Mouse (Mus musculus) heart, postnatal 36 days (tissue): ENCODE measurements around the gene Fam136a. TPM values are rescaled to one million over a fixed set of nuclear protein-coding genes. Genes with fewer than 3 reads are reported as not detected.

Experiments
- DNase-seq, 2 experiments: peaks; one replicate each; pipeline ENCODE4 v3.0.0; 2021 to 2022
- intact Hi-C: fragments of 180-260 bp; cut with DNase I; formaldehyde crosslinking; loops from one replicate; pipeline ENCODE4 v1.15.1; 2025
- total RNA-seq, 2 experiments: library from RNA; stranded (reverse); gene quantifications; 2 replicates each; pipeline ENCODE4 v1.2.3; 2021

The Fam136a gene
- total RNA-seq, 2 experiments from 2014 or later = 26.8 to 28.9 TPM

DNA sequence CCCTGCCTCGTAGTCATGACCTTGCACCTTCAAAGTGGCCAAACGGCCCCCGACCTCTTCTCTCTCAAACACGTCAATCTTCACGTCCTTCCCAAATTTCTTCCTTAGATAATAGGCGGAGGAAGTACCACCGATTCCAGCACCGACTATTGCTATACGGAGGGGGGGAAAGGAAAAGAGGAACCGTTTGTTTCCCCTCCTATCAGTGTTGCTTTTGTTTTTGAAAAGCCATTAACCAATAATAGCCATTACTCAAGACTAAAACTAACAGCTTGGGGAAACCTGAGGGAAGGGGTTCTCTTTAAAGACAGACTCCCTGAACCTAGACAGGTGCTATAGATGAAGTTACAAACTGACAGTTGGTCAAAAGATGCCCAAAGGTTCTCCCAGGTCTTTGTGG is 30.5 kb downstream of the Fam136a start:
- intact Hi-C loops = no loop called here
- peak in 1 of 2 experiments; percentile 3 for DNase-seq

DNA sequence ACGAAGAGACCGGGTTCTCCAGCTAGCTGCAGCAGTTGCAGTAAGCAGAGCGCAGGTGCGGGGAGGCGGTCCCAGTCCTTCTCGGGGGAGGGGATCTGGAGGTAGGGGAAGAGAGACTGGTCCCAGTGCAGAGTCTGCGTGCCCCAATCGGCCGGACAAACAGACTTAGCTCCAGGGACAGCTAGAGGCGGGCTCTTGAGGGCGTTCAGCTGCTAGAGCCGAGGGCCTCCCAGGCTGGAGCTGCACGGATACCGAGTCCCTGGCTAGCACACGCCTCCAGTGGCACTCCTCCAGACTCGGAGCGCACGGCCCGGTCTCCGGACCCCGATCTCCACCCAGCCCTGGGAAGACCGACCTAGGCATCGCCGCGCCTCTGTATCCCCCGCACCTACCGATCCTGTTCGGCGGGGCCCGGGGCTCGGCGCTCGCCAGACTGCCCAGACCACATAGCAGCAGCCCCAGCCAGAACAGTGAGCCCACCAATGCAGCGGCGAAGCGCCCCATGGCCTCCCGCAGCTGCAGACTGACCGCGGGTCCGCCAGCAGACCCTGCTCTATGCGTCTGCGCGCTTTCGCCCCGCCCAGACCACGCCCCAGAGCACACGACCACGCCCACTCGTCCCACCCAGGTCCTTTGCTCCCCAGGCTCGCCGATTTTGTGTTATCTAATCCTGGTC is 31.3 kb downstream of the Fam136a start, which contains the start of gene Pcyox1:
Gene Pcyox1 (minus strand): TSS at position 574 of the 676 bp plus-strand sequence.
- intact Hi-C loops = no loop called here
- peak; percentile 93 for DNase-seq

GRCm38 (mm10) chr6:86397257-86397980 is 32.0 kb downstream of the Fam136a start:
- DNase-seq = no peak

GRCm38 (mm10) chr6:86398986-86399385 is 33.5 kb downstream of the Fam136a start:
- intact Hi-C loops = no loop called here

More at GRCm38 (mm10) chr6:86397257-86397980, 32.0 kb downstream of the Fam136a start:
- intact Hi-C loops = no loop called here

DNA sequence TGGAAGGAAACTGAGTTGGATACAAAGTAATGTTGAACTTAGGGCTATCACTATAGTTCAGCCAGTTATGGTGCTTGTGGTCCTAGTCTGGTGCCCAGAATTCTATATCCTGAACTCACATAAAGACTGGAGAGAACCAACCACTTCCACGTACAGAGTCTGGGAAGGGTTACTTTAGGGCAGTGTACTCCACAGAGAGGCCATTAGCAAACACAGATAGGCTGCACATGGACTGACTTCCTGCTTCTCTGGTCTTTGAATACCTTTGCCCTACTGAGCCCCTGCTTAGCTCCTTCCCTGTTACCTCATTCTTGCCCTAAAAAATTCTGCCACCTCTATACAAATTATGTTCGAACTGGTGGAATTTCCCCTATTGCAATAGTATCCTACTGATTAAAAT is 34.5 kb downstream of the Fam136a start:
- intact Hi-C loops = loop anchor here (5.0 kb wide), 1 partner anchor 258 kb away; no protein-coding TSS in a partner anchor
- no peak for DNase-seq

More at GRCm38 (mm10) chr6:86398986-86399385, 33.5 kb downstream of the Fam136a start:
- DNase-seq = no peak

DNA sequence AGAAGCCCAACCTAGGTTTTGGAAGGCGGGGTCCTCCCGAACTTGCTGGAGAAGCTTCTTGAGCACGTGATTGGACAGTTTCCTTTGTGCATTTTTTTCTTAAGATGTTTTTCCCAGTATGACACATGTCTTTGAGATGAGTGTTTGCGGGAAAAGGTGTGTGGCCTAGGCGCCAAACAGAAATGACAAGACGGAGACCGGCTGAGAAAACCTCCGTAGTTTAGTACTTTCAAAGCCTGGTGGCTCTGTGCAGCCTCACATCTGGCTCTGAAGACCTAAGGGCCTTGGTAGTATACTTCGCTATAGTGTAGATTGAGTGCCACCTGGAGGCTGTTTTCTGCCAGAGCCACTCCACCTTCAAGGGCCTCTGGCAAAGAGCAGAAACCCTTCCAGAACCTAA is 35.5 kb downstream of the Fam136a start:
- intact Hi-C loops = loop anchor here (1.0 to 5.0 kb wide), 2 partner anchors 259 to 275 kb away; no protein-coding TSS in a partner anchor
- peak; percentile 70 to 71 for DNase-seq

DNA sequence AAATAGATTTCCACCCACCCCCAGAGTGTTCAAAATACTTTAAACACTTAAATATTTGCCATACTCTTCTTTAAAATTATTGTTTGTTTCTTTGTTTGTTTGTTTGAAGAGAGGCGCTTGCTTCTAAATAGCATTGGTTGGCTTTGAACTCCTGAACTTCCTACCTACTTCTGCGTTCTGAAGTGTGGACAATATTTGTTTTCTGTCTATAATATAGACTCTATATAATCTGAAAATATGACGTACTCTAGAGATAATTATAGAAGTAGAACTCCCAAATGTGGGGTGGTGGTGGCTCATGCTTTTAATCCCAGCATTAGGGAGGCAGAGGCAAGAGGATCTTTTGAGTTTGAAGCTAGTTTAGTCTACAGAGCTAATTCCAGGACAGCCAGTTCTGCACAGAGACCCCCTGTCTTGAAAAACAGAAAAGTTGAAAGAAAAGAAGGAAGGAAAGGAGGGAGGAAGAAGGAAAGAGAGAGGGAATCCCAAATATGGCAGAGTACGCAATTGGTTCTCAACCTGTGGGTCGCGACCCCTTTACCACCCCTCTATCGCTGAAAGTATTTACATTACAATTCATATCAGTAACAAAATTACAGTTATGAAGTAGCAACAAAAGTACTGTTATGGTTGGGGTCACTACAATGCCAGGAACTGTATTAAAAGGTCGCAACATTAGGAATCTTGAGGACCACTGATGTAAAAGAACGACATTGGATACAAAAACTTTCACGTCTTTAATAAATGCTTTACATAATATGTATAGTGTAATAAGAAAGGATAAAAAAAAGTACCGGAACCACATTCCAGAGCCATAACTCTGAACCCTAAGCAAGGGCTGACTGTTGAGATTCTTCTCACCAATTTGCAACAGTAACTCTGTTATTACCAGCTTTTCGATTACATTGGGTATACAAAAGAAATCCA is 37.5 kb downstream of the Fam136a start:
- intact Hi-C loops = loop anchor here (2.0 to 5.0 kb wide), 2 partner anchors 38 to 261 kb away; partner anchors contain the start of gene Fam136a
- no peak for DNase-seq

DNA sequence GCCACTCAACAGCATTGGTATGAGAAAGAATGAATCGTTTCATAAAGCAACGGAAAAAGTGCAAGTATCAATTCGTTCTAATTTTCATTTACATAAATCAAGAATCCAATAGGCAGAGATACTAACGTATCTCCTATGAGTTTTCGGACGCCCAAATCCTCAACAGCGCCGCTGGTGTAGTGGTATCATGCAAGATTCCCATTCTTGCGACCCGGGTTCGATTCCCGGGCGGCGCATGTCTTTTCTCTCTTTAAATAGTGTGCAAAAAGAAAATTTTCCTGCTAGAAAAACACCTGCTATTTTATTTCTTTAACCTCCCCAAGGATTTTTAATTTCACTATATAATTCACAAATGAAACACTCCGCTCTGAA is 38.3 kb downstream of the Fam136a start:
- intact Hi-C loops = loop anchor here (2.0 to 5.0 kb wide), 3 partner anchors 35 to 261 kb away; partner anchors contain the start of genes C87436 and Fam136a
- peak; percentile 92 to 94 for DNase-seq

DNA sequence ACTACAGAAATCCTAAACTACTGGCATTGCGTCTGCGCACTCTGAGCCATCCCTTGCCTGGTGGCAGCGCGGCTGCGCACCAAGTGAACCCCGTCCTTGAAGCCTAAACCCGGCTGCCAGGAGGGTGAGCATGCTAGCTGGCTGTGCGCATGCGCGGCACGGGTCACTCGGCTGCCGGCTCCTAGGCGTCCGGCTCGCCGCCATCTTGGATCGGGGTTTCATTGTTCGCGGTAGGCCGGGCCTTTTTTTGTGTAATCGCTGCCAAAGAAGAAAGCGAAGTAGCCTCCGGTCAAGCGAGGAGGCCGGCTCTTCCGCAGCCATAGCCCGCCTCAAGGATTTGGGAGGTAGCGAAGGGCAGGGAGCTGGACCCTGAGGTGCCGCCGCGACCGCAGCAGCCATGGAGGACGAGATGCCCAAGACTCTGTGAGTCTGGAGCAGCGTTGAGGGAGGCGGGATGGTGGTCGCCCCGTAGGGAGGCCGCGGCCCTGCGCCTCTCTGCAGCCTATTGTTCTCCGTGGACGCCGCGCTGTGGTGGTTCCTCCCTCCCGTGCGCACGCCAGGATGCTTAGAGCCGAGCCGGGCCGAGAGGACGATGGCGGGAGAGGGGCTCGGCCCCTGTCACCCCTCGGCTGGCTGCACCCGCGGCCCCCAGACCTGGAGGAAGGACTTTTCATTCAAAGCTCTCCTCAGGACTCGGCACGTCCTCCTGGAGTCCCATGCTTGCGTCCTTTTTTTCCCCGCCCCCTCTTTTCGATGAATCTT is 38.8 kb downstream of the Fam136a start, which contains the start of gene Tia1:
Gene Tia1 (plus strand): TSS at position 120 of the 762 bp plus-strand sequence.
- intact Hi-C loops = loop anchor here (2.0 to 5.0 kb wide), 2 partner anchors 35 to 262 kb away; partner anchors contain the start of gene C87436
- peak; percentile 94 to 95 for DNase-seq

DNA sequence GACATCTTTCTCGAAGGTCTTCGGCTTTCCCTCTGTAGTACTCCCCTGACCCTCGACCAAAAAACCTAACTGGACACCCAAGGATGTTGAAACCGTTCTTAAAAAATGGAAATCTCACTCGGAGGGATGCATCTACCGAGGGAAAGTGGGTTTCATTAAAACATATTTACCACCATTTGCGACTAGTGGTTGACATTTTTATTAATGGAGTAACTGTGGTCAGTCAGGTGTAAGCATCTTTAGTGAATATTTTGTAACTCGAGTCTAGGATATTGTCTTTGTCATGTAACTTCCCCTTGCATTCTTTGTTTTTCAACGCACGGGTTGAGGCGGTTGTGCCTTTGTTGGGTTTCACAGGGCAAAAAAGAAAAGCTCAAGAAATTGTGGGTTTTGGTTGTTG is 39.5 kb downstream of the Fam136a start:
- intact Hi-C loops = loop anchor here (2.0 to 5.0 kb wide), 2 partner anchors 34 to 263 kb away; partner anchors contain the start of gene C87436

DNA sequence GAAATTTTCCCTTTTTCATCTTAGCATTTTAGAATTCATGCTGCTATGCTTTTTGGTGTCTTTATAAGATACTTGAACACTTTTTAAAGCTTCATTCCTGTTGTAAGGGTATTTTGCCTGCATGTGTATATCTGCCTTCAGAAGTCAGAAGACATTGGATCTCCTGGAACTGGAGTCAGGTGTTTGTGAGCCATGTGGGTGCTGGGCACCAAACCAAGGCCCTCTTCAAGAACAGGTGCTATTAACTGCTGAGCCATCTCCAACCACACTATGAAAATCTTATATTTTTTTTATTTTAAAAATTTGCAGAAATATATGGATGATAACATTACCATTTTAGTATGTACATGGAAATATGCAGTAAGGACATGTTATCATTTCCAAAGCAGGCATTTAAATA is 40.9 kb downstream of the Fam136a start:
- intact Hi-C loops = no loop called here
- DNase-seq = no peak

More for the DNA sequence above, 39.5 kb downstream of the Fam136a start:
- DNase-seq = no peak

GRCm38 (mm10) chr6:86418711-86419110 is 53.3 kb downstream of the Fam136a start:
- intact Hi-C loops = no loop called here
- DNase-seq = no peak

GRCm38 (mm10) chr6:86419239-86419638 is 53.8 kb downstream of the Fam136a start:
- DNase-seq = no peak

More at GRCm38 (mm10) chr6:86419239-86419638, 53.8 kb downstream of the Fam136a start:
- intact Hi-C loops = no loop called here

Other genes starting within 250 kb of the Fam136a start
- gene Tgfa, start 170.4 kb upstream of the Fam136a start, total RNA-seq = 1 to 10 TPM; 1.1 to 1.4 TPM
- 10 to 100 TPM; 34.1 to 42.1 TPM for gene Snrpg, start 5.7 kb downstream of the Fam136a start, total RNA-seq
- 10 to 100 TPM; 74.9 to 92.7 TPM for gene Pcyox1, start 31.5 kb downstream of the Fam136a start, total RNA-seq
- 10 to 100 TPM; 18.1 to 26.4 TPM for gene Tia1, start 38.6 kb downstream of the Fam136a start, total RNA-seq
- gene Gm44790, start 61.0 kb downstream of the Fam136a start, total RNA-seq = not detected
- 10 to 100 TPM in 1 of 2 experiments, 1 to 10 TPM in 1; 9.6 to 10.9 TPM for gene C87436, start 72.7 kb downstream of the Fam136a start, total RNA-seq
- gene Pcbp1, start 160.7 kb downstream of the Fam136a start, total RNA-seq = 100 to 1,000 TPM; 147 to 159 TPM